Mouse (Mus musculus): ENCODE data around the gene Nell1.

The Nell1 gene

DNA sequence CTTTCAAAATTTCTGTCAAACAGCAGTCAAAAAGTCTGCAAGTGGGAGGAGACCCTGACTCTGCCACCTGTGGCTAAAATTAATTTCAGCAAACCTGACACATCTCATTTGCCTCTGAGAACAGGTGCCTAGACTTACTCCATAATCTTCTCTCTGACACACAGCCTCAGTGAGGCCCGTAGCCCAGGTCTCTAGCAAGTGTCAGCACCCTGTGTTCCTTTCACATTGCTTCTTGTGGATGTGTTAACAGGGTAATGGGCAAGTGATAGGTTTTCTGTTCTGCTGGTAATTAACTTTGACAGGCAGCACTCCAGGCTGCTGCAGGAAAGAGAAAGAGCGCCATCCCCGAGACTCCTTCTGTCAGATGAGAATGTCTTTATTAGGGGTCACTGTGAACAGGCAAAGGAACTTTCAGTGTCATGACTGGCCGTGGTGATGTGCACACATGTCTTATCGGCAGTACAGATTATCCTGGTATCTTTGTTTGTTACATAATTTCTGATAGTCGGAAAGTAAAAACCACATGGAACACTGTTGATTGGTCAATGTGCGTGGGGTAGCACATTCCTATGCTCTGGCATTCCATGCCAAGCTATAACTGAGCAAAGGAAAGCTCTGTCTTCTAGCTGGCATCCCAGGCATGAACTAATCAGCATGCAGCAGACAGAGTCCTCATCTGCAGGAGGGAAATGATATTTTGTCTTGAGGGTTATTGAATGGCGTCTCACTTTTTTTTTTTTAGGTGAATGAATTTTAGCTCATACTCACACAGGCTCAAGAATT is 614.2 kb downstream of the Nell1 start:
- DNase-seq, result no peak

DNA sequence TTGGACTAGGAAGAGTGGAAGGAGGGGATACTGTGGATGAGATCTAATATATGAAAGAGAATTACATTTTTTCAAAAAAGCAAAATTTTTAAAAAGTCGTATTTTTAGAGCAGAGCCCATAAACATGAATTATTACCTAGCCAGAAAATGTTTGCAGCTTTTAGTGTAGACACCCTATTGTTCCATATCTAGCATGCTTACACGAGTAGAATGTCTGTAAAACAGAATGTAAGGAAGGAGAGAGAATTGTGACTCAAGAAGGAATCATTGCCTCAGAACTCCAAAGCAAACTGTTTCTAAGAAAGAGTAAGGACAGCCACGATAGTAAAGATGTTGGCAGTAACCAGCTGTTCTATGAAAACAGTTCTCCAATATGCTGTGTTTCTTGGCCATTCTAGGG is 624.2 kb downstream of the Nell1 start, which contains the start of gene 4933405O20Rik:
TSS of gene 4933405O20Rik (plus strand) at position 301 of the 400 bp plus-strand sequence.
- no peak for DNase-seq

DNA sequence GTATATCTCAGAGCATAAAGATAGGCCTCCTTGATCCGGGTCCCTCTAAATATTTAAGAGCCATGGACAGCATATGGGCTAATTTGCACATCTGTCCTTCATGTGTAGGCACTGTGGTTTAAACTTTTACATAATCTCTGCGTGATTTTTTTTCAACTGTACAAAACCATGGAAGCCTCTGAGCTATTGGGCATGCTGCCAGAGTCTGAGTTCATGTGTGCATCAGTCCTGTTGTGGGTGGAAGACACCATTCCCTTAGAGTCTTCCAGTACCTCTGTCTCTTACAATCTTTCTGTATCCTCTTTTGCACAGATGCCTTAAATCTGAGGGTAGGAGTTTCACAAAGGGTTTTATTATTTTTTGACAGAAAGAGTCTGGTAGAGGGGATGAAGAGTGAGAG is 639.4 kb downstream of the Nell1 start:
- no peak for DNase-seq

DNA sequence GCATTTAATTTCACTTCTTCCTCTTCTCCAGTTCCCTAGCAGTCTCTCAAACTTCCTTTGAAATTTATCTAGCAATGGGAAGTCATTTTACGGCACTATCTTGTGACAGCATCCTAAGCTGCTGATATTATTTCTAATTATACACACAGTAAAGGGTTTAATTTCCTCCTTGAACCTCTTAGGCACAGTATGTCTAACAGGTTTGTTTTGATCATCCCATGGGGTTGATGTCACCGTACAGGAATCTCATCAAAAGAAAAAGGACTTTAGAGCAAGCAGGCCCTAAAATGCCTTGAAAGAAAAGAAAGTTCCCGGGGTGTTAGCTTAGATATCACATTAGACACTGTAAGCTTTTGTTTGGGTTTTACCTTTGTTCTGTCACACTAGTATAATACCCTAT is 654.5 kb downstream of the Nell1 start:
- no peak for DNase-seq

DNA sequence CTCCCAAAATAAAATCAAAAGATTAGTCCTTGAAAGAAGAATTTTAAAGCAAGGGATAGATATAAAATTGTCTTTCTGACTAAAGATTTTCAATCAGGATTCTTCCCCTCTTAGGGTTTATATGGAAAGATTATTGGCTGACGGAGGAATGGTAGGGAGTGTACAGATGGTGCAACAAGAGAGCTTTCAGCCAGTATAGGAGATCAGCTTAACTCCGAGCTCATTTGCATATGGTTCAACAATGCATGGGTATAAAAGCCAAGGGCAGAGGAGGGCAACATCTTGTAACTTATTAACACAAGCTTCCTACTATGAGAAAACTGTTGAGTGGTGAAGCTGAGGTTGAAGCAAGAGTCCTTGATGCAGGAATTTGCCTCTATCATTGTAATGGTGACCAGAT is 658.5 kb downstream of the Nell1 start:
- no peak for DNase-seq

DNA sequence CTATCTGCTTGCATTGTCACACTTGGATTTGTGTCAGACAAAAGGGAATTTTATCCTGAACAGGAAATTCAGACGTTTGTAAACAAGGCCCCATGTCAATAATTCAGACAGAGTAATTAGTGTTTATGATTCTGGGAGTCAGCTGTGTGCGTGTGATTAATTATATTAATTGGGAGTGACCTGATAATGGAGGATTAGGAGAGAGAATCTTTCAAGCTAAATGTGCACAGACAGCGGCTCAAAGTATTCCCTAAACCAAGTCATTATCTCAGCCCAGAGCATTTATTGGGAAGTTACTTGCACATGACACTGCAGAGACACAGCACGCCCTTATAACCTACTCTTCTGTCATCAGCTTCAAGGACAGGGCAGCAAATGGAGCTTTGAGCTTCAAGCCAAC is 697.6 kb downstream of the Nell1 start:
- no peak for DNase-seq

DNA sequence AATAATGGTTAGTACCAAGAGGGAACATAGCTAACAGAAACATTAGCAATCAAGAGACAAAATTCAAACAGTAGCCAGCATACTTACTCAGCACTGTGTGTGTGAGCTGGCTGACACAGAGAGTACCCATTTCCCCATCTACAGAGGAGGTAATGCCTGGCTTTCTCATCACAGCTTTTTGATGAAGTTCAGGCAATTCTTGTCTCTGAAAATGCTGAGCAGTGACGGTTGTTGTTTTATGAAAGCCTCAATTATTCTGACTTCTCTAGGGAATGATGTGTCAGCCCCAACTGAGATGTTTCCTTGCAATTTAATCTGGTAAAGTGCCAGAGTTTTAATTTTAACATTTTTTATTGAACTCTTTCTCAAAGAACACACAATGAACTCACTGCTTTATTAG is 700.8 kb downstream of the Nell1 start:
- no peak for DNase-seq

DNA sequence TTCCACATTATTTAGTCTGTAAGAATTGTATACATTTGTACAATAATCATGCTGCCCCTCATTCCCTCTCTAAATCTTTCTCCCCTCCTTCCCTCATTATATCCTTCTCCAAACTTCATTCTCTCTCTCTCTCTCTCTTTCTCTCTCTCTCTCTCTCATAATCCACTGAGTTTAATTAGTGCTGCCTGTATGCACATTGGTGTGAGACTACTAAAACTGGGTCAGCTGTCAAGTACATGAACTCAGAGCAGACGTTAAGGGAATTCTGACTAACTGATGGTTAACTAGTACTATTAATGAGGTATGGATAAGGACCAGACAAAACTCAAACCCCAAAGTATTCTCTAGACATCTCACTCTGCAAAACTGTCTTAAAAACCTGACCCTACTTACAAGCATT is 702.8 kb downstream of the Nell1 start:
- no peak for DNase-seq

DNA sequence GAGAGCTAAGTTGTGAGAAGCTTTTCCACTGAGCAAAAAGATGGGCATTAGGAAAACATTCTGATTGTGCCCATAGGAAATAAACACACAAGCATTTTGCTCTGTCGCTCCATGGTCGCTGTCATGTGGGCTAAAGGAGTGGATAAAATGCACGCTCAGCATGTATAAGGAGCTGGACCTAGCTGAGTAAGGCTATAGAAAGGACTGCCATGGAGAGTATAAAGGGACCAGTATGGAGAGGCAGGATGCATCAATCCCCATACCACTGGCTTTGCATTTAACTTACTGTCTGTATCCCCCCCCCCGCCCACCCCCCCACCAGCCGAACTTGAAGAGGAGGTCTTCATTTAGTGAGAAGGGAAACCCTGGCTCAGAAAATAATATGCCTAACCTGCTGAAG is 711.7 kb downstream of the Nell1 start:
- no peak for DNase-seq

DNA sequence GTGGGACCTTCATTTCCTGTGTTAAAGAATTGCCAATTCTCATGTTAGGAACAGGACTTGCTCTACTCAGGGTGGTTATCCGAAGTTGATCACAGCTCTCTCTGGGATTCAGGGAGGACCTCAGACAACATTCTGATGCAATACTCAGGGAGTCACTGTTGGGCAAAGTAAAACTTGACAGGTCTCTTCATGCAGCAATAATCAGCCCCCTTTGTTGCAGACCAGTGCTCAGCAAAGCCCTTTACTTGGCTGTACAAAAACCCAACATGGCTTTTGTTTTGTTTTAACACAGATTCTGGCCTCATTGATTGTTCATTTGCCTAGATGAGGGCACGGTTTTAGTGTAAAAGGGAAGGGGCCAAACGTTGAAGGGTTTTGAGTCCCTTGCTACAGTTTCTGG is 750.5 kb downstream of the Nell1 start:
- DNase-seq, result no peak

DNA sequence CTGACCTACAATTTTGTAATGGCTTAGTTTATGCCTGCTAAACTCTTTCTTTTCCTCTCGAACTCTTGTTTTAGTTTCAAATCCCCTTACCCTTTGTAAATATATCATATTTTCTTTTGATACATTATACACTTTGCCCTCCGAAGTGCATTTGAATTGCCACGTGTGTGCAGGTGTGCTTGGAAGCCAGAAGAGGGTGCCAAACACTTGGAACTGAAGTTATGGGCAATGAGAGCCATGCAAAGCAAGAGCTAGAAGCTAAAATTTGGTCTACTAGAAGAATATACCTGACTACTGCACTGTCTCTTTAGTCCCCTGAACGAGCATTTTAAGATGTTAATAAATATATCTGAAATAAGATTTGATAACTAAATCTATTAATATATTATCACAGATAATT is 756.3 kb downstream of the Nell1 start:
- no peak for DNase-seq

DNA sequence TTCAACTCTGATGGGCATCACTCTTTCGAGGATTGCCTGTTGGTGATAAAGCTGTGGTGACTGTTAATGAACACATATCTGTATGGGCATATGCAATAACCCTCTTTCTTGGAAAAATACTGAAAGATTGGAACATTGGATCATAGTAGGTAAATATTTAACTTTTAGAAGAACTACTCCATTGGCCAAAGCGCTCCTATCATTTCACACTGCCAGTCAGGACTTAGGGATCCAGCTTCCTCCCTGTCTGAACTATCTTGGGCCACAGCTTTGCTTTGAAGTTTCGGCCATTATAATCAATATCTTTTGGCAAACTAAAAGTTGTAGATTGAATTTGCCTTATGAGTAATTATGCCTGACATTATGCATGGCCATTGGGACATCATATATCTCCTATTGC is 780.9 kb downstream of the Nell1 start:
- no peak for DNase-seq

DNA sequence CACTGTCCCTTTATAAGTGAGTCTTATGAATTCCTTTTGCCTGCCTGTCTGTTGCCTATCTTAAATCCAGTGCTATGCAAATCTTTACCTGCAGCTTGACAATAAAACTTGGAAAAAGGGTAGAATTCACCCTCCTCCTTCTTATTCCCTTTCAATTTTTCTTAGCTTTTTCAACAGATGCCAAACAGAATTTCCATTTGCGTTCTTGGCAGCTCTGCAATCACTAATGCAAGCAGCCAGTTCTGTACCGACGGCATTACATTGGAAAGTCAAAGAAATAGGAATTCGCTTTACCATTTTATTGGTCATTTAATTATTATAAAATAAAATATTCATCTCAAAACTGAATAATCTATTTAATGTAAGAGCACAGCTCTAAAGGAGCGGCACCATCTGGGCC is 781.7 kb downstream of the Nell1 start:
- DNase-seq, result no peak

DNA sequence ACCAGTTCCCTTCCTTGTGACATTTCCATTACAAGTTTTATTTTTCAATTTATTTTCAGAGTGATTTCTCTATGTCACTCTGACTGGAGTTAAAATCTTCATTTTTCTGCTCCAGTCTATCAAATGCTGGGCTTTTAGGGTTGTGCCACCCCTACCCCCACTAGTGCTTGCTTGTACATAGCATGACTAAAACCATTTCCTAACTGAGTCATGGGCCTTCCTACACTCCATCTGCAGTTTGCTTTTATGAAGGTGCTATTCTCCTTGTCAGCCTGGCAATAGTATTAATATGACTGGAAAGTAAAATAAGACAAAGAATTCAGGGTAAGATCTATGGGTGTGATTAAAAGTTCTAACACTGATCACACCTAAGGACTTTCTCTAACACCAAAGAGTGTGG is 798.9 kb downstream of the Nell1 start:
- DNase-seq, result no peak

DNA sequence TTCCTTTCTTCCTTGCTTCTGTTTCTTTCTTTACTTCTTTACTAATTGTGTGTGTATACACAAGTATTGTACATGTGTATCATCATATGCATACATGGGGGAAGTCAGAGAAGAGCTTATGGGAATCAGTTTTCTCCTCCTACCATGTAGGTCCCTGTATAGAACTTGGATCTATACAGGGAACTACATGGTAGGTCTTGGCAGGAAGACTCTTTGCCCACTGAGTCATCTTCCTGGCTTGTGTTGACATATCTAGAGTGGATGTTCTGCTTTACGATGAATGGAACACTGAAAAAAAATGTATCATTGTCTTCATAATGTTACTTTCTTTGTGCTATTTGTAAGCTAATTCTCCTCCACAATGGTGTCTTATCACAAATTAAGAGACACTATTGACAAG is 806.4 kb downstream of the Nell1 start:
- no peak for DNase-seq

DNA sequence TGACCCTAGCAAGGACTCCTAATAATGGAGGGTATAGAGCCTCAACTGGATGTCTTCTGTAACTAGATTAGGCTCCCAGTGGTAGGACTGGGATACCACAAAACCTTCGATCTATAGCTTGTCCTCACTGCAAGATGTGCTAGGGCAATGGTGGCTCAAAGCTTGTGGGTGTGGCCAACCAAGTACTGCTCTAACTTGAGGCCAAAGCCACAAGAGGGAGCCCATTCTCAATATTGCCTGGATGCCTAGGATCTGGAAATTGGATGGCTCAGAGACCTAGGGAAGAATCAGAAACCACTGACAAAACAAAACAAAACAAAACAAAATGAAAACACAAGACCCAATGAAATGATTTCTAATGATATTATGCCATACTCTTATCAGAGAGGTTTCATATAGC is 809.0 kb downstream of the Nell1 start:
- no peak for DNase-seq

DNA sequence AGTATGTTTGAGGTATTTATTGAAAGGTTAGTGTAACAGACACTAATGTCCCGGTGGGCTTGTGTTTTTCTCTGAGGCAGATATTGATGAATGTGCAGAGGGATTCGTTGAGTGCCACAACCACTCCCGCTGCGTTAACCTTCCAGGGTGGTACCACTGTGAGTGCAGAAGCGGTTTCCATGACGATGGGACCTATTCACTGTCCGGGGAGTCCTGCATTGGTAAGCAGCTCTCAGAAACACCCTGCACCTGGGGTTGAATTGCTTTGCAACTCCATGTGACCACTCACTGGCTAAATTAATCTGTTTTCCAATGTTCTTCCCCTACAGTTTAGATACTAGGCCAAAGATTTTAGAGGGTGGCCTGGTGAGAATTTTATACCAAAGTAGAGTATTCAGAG is 851.5 kb downstream of the Nell1 start:
- DNase-seq, result no peak

DNA sequence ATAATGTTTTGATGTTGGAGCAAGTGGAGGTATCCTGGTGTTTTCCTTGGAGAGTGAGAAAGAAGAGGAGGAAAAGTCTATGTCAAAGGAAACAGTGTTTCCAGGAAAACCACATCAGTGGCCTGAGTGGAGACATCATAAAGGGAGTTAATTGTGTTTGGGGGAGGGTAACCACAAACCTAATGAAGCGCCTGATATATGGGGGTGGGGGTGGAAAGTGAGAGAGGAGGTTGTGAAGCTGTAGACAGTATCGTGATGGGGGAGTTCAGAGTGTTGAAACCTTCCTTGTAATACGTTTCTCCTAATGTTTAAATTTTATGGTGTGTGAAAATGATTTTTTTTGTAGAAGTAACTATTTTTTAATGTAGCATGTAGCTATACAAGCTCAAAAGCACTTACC is 858.1 kb downstream of the Nell1 start:
- no peak for DNase-seq

DNA sequence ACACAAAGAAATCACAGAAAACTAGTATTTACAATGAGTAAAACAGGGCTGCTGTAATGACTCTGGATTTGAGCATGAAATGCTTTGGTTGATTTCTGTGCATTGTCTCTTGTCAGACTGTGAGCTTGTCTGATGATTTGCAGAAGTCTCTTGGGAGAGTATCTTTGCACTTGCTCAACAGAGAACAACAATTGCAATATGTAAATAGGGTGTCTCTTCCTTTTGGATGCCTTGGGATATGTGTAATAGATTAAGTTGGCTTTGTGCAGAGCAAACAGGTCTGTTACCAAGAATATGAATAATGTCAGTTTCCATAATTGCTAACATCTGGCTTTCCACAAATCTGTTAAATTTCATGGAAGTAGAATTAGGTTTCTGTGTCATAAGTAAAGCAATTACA is 868.0 kb downstream of the Nell1 start:
- DNase-seq, result no peak

DNA sequence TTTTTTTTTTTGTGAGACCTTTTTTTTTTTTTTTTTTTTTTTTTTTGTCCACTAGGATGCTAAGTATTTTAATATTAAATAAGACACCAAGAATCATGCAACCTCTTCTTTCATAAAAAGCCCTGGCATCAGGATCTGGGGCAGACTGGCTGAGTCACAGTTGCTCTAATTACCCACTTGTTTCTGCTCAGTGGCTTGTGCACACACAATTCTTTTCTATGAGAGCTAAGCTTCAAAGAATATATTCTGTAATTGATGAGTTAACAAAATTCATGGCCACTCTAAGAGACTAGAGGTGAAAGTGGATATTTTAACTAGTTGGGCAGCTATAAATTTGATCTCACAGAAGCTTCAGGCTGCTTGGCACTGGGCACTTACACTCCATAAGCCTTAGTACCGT is 873.3 kb downstream of the Nell1 start:
- no peak for DNase-seq

DNA sequence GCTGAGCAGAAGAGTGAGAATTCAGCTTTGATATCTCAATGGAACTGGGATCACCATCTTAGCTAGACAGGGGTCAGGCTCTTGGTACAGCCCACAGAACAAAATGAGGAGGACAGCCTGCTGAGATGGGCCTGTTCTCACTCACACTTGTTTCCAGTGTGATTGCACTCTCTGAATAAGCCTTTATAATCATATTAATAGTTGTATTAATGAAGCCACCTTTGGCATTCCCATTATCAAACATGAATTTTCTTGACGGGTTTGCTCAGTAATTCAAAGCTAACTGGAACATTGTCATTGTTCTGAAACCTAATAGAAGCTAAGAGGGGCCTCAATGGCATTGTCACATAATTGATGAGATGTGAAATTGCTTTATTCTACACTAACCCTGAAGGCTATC is 875.6 kb downstream of the Nell1 start:
- DNase-seq, result no peak

DNA sequence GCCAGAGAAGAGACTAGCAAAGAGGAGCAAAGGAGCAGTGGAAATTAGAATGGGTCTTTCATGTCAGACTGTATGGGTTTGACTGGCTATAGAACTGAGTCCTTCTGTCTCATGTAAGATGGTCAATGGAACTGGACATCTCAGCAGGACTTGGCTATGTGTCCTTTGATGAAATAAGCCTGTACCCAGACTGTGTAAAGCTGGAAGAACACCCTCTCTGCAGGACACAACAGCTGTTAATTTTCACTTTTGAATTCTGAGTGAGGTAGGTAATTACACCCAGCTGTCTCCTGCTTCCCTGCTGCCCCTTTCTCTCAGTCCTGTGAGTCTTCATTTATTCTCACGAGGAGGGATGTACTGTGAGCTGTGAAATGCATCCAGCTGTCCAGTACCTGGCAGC is 895.5 kb downstream of the Nell1 start:
- DNase-seq, result no peak

DNA sequence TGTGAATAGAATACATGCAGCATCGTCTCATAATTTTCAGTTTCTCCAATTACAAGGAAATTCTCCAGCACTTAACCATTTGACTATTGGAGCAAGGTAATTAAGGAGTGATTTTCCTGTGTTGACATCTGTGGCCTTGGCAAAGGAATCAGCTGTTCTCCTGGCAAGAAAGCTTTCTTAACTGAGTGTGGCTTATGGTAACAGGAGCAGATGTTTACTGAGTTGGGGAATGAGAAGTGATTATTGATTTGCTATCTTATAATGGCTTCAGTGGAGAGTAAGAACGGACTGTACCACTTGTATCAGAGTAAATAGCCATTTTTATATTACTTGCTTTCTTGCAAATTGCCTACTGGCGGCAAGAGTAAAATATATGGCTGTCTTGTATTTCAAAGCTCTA is 913.0 kb downstream of the Nell1 start:
- DNase-seq, result no peak

DNA sequence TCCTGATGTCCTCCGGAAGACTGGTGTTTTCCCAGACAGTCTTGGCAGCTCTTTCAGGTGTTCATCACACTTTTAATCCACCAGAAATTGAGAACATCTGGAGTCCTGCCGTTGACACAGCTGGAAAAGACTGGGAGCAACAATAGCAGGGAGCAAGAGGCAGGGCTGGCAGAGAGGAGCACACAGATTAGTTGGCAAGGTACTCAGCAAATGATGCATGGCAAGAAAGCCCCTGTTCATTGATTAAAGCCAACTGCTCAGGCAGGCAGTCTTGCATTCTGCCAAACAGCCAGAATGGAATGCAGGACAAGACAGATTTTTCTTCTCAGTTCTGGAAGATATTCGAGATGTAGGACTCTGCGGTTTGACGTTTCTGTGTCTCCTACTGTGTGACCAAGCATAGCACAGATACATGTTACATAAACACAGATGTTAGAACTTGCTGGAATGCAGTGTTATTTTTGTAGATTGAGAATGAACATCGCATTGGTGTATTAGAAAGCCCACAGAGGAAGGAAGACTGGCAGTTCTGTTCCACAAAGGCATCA is 925.0 kb downstream of the Nell1 start:
- DNase-seq, result no peak
